Mouse (Mus musculus) MEL (cell line): Measurements from ENCODE around the gene Gpr84. TPM values are rescaled to one million over a fixed set of nuclear protein-coding genes. Genes with fewer than 3 reads are reported as not detected.

Source experiments
- DNase-seq: peaks from one replicate; pipeline ENCODE4 v3.0.0; 2011; ENCODE audit warnings: low read depth, low spot score
- H3K27ac ChIP-seq: 2 replicates; pipeline ENCODE4 v1.5.1; 2012; ENCODE audit warnings: low read depth, mild to moderate bottlenecking, control low read depth, low read length, moderate library complexity; ENCODE audit not compliant: control insufficient read depth
- H3K27me3 ChIP-seq, 2 experiments: fragments of 150-350 bp in 1 of 2; sonication (generic) in 1 of 2; 2 replicates each; pipeline ENCODE4 v1.6.1; 2012; ENCODE audit warnings: low read length in 2 of 2, mild to moderate bottlenecking in 2 of 2, improper control_type of control experiment in 1 of 2, moderate library complexity in 1 of 2; ENCODE audit not compliant: insufficient read depth in 2 of 2, control insufficient read depth in 1 of 2
- H3K36me3 ChIP-seq, 2 experiments: 2 replicates each; pipeline ENCODE4 v1.6.1; 2012 to 2014; ENCODE audit warnings: low read length in 2 of 2, improper control_type of control experiment in 1 of 2, inconsistent platforms in 1 of 2, mild to moderate bottlenecking in 1 of 2; ENCODE audit not compliant: insufficient read depth in 2 of 2, control insufficient read depth in 1 of 2
- H3K4me1 ChIP-seq, 2 experiments: fragments of 150-350 bp in 1 of 2; sonication (generic) in 1 of 2; 2 replicates each; pipeline ENCODE4 v1.6.1; 2012; ENCODE audit warnings: low read length in 2 of 2, improper control_type of control experiment in 1 of 2, mild to moderate bottlenecking in 1 of 2; ENCODE audit not compliant: insufficient read depth in 2 of 2, control insufficient read depth in 1 of 2
- H3K4me3 ChIP-seq, 2 experiments: fragments of 150-350 bp in 1 of 2; sonication (generic) in 1 of 2; 2 replicates each; pipeline ENCODE4 v1.5.1; 2012; ENCODE audit warnings: low read depth in 2 of 2, low read length in 2 of 2, mild to moderate bottlenecking in 2 of 2, moderate library complexity in 2 of 2, control low read depth in 1 of 2, improper control_type of control experiment in 1 of 2; ENCODE audit not compliant: control insufficient read depth in 1 of 2, insufficient read depth in 1 of 2
- H3K79me2 ChIP-seq: 2 replicates; pipeline ENCODE4 v1.6.1; 2012; ENCODE audit warnings: mild to moderate bottlenecking, low read length, moderate library complexity; ENCODE audit not compliant: control insufficient read depth, poor library complexity, insufficient read depth
- H3K9ac ChIP-seq: 2 replicates; pipeline ENCODE4 v1.6.1; 2012; ENCODE audit warnings: low read depth, mild to moderate bottlenecking, control low read depth, low read length, moderate library complexity; ENCODE audit not compliant: control insufficient read depth, poor library complexity, severe bottlenecking
- H3K9me3 ChIP-seq: fragments of 150-350 bp; sonication (generic); replicated peaks from 2 replicates; pipeline ENCODE4 v1.6.1; 2012; ENCODE audit warnings: mild to moderate bottlenecking, low read length, improper control_type of control experiment, moderate library complexity; ENCODE audit not compliant: insufficient read depth
- CHD2 ChIP-seq: IDR thresholded peaks from 2 replicates; pipeline ENCODE4 v1.6.1; 2011; ENCODE audit warnings: low read length, improper control_type of control experiment
- CTCF ChIP-seq, 3 experiments: IDR thresholded peaks in 2 of 3; conservative IDR thresholded peaks in 1 of 3; 2 replicates each; pipeline ENCODE4 v1.5.1; 2011 to 2012; ENCODE audit warnings: low read length in 3 of 3, low read depth in 2 of 3, mild to moderate bottlenecking in 2 of 3, improper control_type of control experiment in 1 of 3, inconsistent platforms in 1 of 3, mixed read lengths in 1 of 3, moderate library complexity in 1 of 3; ENCODE audit not compliant: control insufficient read depth in 1 of 3, insufficient read depth in 1 of 3, poor library complexity in 1 of 3, severe bottlenecking in 1 of 3
- ELF1 ChIP-seq: IDR thresholded peaks from 2 replicates; pipeline ENCODE4 v1.6.1; 2014; ENCODE audit warnings: low read depth, mild to moderate bottlenecking, inconsistent platforms, low read length, improper control_type of control experiment, moderate library complexity
- EP300 ChIP-seq, 2 experiments: IDR thresholded peaks; 2 replicates each; pipeline ENCODE4 v1.6.1; 2011; ENCODE audit warnings: improper control_type of control experiment in 2 of 2, low read length in 2 of 2, low read depth in 1 of 2, mild to moderate bottlenecking in 1 of 2
- GATA1 ChIP-seq: IDR thresholded peaks from 2 replicates; pipeline ENCODE4 v1.6.1; 2011; ENCODE audit warnings: low read depth, low read length, improper control_type of control experiment
- HCFC1 ChIP-seq: IDR thresholded peaks from 2 replicates; pipeline ENCODE4 v1.6.1; 2012; ENCODE audit warnings: low read depth, mild to moderate bottlenecking, inconsistent platforms, low read length, improper control_type of control experiment, moderate library complexity
- JUND ChIP-seq: IDR thresholded peaks from 2 replicates; pipeline ENCODE4 v1.6.1; 2011; ENCODE audit warnings: low read depth, mild to moderate bottlenecking, improper control_type of control experiment, low read length
- KAT2A ChIP-seq: conservative IDR thresholded peaks from 2 replicates; pipeline ENCODE4 v1.6.1; 2012; ENCODE audit warnings: low read depth, low read length, improper control_type of control experiment, inconsistent platforms
- MAFK ChIP-seq: IDR thresholded peaks from 2 replicates; pipeline ENCODE4 v1.6.1; 2011; ENCODE audit warnings: low read depth, mild to moderate bottlenecking, low read length, improper control_type of control experiment, borderline replicate concordance
- MAX ChIP-seq: IDR thresholded peaks from 2 replicates; pipeline ENCODE4 v1.6.1; 2011; ENCODE audit warnings: low read length, improper control_type of control experiment
- MAZ ChIP-seq: IDR thresholded peaks from 2 replicates; pipeline ENCODE4 v1.6.1; 2012; ENCODE audit warnings: low read depth, mild to moderate bottlenecking, inconsistent platforms, low read length, improper control_type of control experiment
- MEF2A ChIP-seq: IDR thresholded peaks from 2 replicates; pipeline ENCODE4 v1.6.1; 2014; ENCODE audit warnings: low read depth, mild to moderate bottlenecking, inconsistent platforms, low read length, improper control_type of control experiment; ENCODE audit not compliant: poor library complexity, insufficient replicate concordance, severe bottlenecking; ENCODE audit errors: extremely low read depth
- MYC ChIP-seq: IDR thresholded peaks from 2 replicates; pipeline ENCODE4 v1.6.1; 2011; ENCODE audit warnings: low read depth, mild to moderate bottlenecking, low read length, improper control_type of control experiment, moderate library complexity
- NRF1 ChIP-seq: IDR thresholded peaks from 2 replicates; pipeline ENCODE4 v1.6.1; 2014; ENCODE audit warnings: low read depth, mild to moderate bottlenecking, inconsistent platforms, low read length, improper control_type of control experiment, moderate library complexity; ENCODE audit not compliant: poor library complexity, insufficient read depth, severe bottlenecking
- POLR2A ChIP-seq, 2 experiments: IDR thresholded peaks; 2 replicates each; pipeline ENCODE4 v1.6.1; 2011 to 2012; ENCODE audit warnings: low read length in 2 of 2, mild to moderate bottlenecking in 2 of 2, control low read depth in 1 of 2, improper control_type of control experiment in 1 of 2, low read depth in 1 of 2, moderate library complexity in 1 of 2; ENCODE audit not compliant: control insufficient read depth in 1 of 2, insufficient read depth in 1 of 2, poor library complexity in 1 of 2
- POLR2AphosphoS2 ChIP-seq: IDR thresholded peaks from 2 replicates; pipeline ENCODE4 v1.6.1; 2011; ENCODE audit warnings: low read length, improper control_type of control experiment
- RAD21 ChIP-seq: IDR thresholded peaks from 2 replicates; pipeline ENCODE4 v1.6.1; 2011; ENCODE audit warnings: mild to moderate bottlenecking, low read depth, low read length, improper control_type of control experiment
- RCOR1 ChIP-seq: IDR thresholded peaks from 2 replicates; pipeline ENCODE4 v1.6.1; 2012; ENCODE audit warnings: low read depth, mild to moderate bottlenecking, inconsistent platforms, low read length, improper control_type of control experiment
- SIN3A ChIP-seq: IDR thresholded peaks from 2 replicates; pipeline ENCODE4 v1.6.1; 2012; ENCODE audit warnings: low read length, improper control_type of control experiment, inconsistent platforms
- SMC3 ChIP-seq: IDR thresholded peaks from 2 replicates; pipeline ENCODE4 v1.6.1; 2011; ENCODE audit warnings: low read depth, low read length, improper control_type of control experiment
- TAL1 ChIP-seq: IDR thresholded peaks from 2 replicates; pipeline ENCODE4 v1.6.1; 2012; ENCODE audit warnings: mild to moderate bottlenecking, inconsistent platforms, low read length, moderate library complexity, mixed read lengths
- TBP ChIP-seq: IDR thresholded peaks from 2 replicates; pipeline ENCODE4 v1.8.0; 2011; ENCODE audit warnings: low read depth, low read length, improper control_type of control experiment
- TCF12 ChIP-seq: IDR thresholded peaks from 2 replicates; pipeline ENCODE4 v1.6.1; 2014; ENCODE audit warnings: low read depth, mild to moderate bottlenecking, inconsistent platforms, low read length, improper control_type of control experiment, moderate library complexity
- UBTF ChIP-seq: IDR thresholded peaks from 2 replicates; pipeline ENCODE4 v1.6.1; 2012; ENCODE audit warnings: low read depth, mild to moderate bottlenecking, inconsistent platforms, low read length, improper control_type of control experiment, moderate library complexity, borderline replicate concordance; ENCODE audit not compliant: insufficient read depth
- USF2 ChIP-seq, 2 experiments: IDR thresholded peaks; 2 replicates each; pipeline ENCODE4 v1.6.1; 2011 to 2012; ENCODE audit warnings: improper control_type of control experiment in 2 of 2, low read length in 2 of 2, borderline replicate concordance in 1 of 2, inconsistent platforms in 1 of 2, low read depth in 1 of 2, mild to moderate bottlenecking in 1 of 2; ENCODE audit not compliant: insufficient read depth in 1 of 2
- ZC3H11A ChIP-seq: IDR thresholded peaks from 2 replicates; pipeline ENCODE4 v1.6.1; 2012; ENCODE audit warnings: low read depth, mild to moderate bottlenecking, inconsistent platforms, low read length, improper control_type of control experiment
- ZMIZ1 ChIP-seq: IDR thresholded peaks from 2 replicates; pipeline ENCODE4 v1.6.1; 2012; ENCODE audit warnings: low read depth, mild to moderate bottlenecking, inconsistent platforms, low read length, improper control_type of control experiment, moderate library complexity
- polyA plus RNA-seq, 2 experiments: library from polyadenylated mRNA; stranded (reverse) in 1 of 2; unstranded in 1 of 2; fragments of >175 nt in 1 of 2; fragments of >200 nt in 1 of 2; gene quantifications; 2 replicates each; pipeline versions ENCODE4 v1.2.1 to v1.2.4; 2012; ENCODE audit warnings: low replicate concordance in 2 of 2, low read depth in 1 of 2; ENCODE audit not compliant: insufficient read length in 2 of 2, insufficient read depth in 1 of 2, missing spikeins in 1 of 2
- total RNA-seq: library from RNA; depleted of rRNA; stranded (reverse); fragments of 300-350 nt; gene quantifications from 2 replicates; pipeline ENCODE4 v1.2.3, GENCODE M21; 2012

The Gpr84 gene
- total and polyA plus RNA-seq, 3 experiments = 0.12 to 0.21 TPM; not detected in 1

- Histone ChIP-seq H3K4me1 (peaks cover 0 to 3% of the 10 kb centered on the region in 2 experiments; a peak in 2 of 4 replicates), H3K27ac (no peak overlapping the region)
Observed at GRCm38 (mm10) chr15:103307125-103307524, 3.3 kb downstream of the Gpr84 start.

GRCm38 (mm10) chr15:103305792-103306645 is 4.4 kb downstream of the Gpr84 start:
- Histone ChIP-seq H3K36me3 (peaks cover 0 to 3% of the 10 kb centered on the region in 2 experiments; a peak in 2 of 4 replicates), H3K4me3 (peak overlapping the region; percentile 25 to 52; a peak in 3 of 4 replicates), H3K4me1 (peaks cover 0 to 3% of the 10 kb centered on the region in 2 experiments; a peak in 2 of 4 replicates), H3K27me3 (no peaks in the 10 kb centered on the region), H3K9me3 (no peaks in the 10 kb centered on the region)
- no peak for TF ChIP-seq RCOR1
- no peak for TF ChIP-seq JUND
- TF ChIP-seq ZC3H11A = no peak
- TF ChIP-seq CTCF (IDR thresholded peaks at IDR 0.05 in 2 of 3, conservative IDR thresholded peaks at IDR 0.05 in 1 of 3; ENCODE audit: control insufficient read depth in 1 of 3, insufficient read depth in 1 of 3, low read depth in 2 of 3, low read length in 3 of 3, poor library complexity in 1 of 3, severe bottlenecking in 1 of 3) = no peak
- no peak for TF ChIP-seq MEF2A
- no peak for TF ChIP-seq MAX
- TF ChIP-seq TBP = no peak
- no peak for TF ChIP-seq POLR2AphosphoS2
- TF ChIP-seq POLR2A (IDR thresholded peaks at IDR 0.05; ENCODE audit: control insufficient read depth in 1 of 2, insufficient read depth in 1 of 2, low read depth in 1 of 2, low read length in 2 of 2, poor library complexity in 1 of 2) = no peak
- no peak for TF ChIP-seq UBTF
- TF ChIP-seq TCF12 = no peak
- no peak for TF ChIP-seq MAFK
- no peak for TF ChIP-seq MYC
- TF ChIP-seq USF2 (IDR thresholded peaks at IDR 0.05; ENCODE audit: borderline replicate concordance in 1 of 2, insufficient read depth in 1 of 2, low read depth in 1 of 2, low read length in 2 of 2) = no peak
- TF ChIP-seq GATA1 = no peak
- no peak for TF ChIP-seq CHD2
- TF ChIP-seq EP300 (IDR thresholded peaks at IDR 0.05; ENCODE audit: low read depth in 1 of 2, low read length in 2 of 2) = no peak
- no peak for TF ChIP-seq NRF1
- TF ChIP-seq TAL1 = no peak
- no peak for TF ChIP-seq HCFC1
- TF ChIP-seq, all 39 proteins: peak for 0
- no peak for DNase-seq
- Histone ChIP-seq H3K79me2 (no peaks in the 10 kb centered on the region), H3K9ac (peak overlapping the region; percentile 48), H3K27ac (no peak overlapping the region; the same call in 1 of the 2 replicates)

More at GRCm38 (mm10) chr15:103307125-103307524, 3.3 kb downstream of the Gpr84 start:
- Histone ChIP-seq H3K4me3 (peak overlapping the region; percentile 7 to 33; a peak in 2 of 4 replicates), H3K36me3 (peaks cover 0 to 3% of the 10 kb centered on the region in 2 experiments; a peak in 2 of 4 replicates), H3K79me2 (no peaks in the 10 kb centered on the region), H3K9ac (peak overlapping the region; percentile 40)
- TF ChIP-seq SIN3A = peak; percentile 29; the same call in 1 of the 2 replicates
- peak; percentile 56 to 91 (median 72) for TF ChIP-seq CTCF (IDR thresholded peaks at IDR 0.05 in 2 of 3, conservative IDR thresholded peaks at IDR 0.05 in 1 of 3; ENCODE audit: control insufficient read depth in 1 of 3, insufficient read depth in 1 of 3, low read depth in 2 of 3, low read length in 3 of 3, poor library complexity in 1 of 3, severe bottlenecking in 1 of 3)
- peak; percentile 72 for TF ChIP-seq ELF1
- TF ChIP-seq HCFC1 = peak; percentile 35; the same call in 1 of the 2 replicates
- no peak for TF ChIP-seq POLR2A (IDR thresholded peaks at IDR 0.05; ENCODE audit: control insufficient read depth in 1 of 2, insufficient read depth in 1 of 2, low read depth in 1 of 2, low read length in 2 of 2, poor library complexity in 1 of 2)
- TF ChIP-seq SMC3 = peak; percentile 89
- TF ChIP-seq MAZ = no peak
- no peak for TF ChIP-seq ZMIZ1
- TF ChIP-seq KAT2A = no peak
- peak; percentile 85 for TF ChIP-seq RAD21
- peak; percentile 79 for TF ChIP-seq ZC3H11A
- TF ChIP-seq, all 39 proteins: peak for 7
- DNase-seq = peak; percentile 88
- no peaks in the 10 kb centered on the region for H3K9me3 ChIP-seq
- no peaks in the 10 kb centered on the region for H3K27me3 ChIP-seq
